Mouse (Mus musculus) thymus, adult 18-20 months (tissue): ENCODE data around the gene Bcl2l13.
"Not testable (repeated sequence)": the region's sequence is repeated elsewhere in the genome, so short reads cannot be mapped to it uniquely, and the experiment has no call there.

ENCODE experiments used
- DNase-seq, 2 experiments: peaks; one replicate each; pipeline ENCODE4 v3.0.0; 2022; ENCODE audit warnings: mixed read lengths in 2 of 2

Bcl2l13 gene

DNA sequence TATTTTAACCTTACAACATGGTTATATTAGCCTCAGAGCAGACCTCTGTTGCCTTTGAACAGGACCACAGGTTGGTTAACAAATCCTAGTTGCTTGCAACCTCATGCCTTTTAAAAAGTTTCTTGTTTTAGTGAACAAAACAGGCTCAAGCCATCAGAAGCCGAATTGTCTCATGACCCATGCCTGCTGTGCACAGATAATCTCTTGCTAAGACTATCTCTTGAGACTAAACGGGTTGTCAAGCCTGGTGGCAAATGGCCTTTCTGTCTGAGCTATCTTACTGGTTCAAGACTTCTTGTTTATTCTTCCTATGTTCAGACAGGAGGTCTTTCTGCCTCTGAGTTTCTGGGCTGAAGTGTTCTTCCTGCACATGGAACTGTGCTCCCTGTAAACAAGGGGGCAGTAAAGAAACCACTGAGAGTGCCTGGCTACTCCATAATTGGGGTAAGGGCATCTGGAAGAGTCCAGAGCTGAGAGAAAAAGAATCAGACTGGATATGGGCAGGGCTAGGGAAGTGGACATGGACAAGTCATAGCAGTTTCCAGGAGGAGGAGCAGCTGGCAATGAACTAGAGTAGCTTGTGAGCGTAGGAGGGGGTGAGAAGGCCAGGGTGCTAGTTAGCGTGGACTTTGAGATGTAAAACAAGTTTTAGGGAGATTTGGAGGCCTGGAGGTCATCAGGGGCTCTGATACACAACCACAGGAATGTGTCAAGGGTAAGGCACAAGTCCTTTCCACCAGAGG lies 5.0 kb upstream of the Bcl2l13 start:
- no peak for DNase-seq

DNA sequence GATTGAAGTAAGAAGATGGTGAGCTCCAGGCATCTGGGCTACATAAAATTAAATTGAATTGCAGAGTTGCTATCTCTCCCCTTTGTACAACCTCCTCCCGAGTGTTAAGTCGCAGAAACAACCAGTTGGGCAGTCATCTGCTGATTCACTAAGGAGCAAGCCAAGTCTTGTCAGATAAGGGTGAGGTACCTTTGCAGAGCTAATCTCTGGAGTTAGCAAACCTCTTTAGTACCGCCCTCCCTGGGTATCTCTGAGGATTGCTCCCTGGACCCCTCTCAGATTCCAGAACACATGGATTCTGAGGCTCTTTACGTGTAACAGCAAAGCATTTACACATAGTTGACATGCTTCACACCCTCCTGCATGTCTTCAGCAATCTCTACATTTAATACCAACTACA lies 3.9 kb upstream of the Bcl2l13 start:
- no peak for DNase-seq

DNA sequence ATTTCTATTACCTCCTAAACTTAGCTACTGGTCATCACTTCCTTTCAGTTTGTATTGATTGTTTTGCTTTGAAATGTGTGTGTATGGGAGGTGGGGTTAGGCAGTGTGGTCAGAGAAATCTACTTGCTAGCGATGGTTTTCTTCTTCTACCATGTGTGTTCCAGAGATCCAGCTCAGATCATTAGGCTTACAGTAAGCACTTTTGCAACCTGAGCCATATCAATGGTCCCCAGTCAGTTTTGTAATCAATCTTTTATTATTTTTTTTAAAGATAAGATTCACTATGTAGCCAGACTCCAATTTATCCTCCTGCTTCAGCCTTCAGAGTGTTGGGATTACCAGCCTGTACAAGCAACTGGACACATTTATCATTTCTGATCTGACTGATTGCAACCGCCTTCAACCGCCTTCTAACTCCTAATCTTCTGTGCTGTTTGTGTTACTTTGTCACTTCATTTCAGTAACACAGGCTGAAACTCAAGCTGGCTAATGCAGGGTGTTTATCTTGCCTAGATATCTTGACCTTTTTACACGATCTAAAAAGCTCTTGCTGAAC lies 1.2 kb upstream of the Bcl2l13 start:
- no peak for DNase-seq

DNA sequence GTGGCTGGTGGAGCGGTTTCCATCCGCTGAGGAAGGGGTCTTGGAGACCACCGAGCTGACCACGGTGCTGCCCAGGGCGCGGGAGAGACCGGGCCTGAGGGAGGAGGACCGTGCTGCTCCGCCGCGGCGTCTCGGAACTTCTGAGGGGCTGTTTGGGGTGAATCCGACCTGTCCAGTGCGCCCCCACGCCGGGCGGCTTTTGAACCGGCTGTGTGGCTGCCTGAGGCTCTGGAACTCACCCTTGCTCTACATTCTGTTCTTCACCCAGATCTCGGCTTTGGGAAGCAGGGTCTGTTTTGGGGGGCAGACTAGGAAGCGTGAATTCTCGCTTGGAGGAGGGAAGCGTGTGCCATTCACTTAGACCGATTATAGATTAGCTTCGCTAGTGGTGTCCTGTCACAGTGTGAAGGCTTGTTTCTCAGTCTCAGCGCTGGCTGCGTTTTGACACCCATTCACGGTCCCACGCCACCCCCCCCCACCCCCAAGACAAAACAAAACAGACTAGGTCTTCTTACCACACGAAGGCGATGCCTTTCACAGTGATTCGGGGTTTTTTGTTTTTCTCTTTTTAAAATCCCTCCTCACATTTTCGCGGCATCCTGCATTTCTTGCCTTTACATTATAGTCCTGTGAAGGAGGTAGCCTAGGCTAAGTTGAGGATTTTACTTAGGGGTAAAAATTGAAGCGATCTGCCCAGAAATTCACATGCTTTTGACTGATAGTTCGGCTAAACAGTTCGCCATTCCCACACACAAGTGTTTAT lies 558 bp downstream of the Bcl2l13 start:
- DNase-seq = no peak

DNA sequence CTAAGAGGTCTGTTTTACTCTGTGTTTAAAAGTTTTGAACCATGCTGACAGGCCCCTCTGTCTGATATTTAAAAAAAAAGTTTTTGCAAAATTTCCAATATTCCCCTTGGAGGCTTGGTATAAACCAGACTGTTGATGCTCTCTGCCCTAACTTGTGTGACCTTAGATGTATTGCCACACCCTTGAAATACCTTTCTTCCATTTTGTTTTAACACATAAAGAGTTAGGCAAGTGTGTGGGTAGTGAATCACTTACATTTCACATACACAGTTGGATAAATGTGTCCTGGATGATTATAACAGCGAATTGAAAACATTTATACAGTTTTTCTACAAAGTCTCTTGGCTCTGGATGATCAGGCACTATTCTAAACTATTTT lies 1.1 kb downstream of the Bcl2l13 start:
- no peak for DNase-seq

GRCm38 (mm10) chr6:120840258-120840657 lies 4.2 kb downstream of the Bcl2l13 start:
- no peak for DNase-seq

GRCm38 (mm10) chr6:120841754-120842153 lies 5.7 kb downstream of the Bcl2l13 start:
- DNase-seq = no peak

DNA sequence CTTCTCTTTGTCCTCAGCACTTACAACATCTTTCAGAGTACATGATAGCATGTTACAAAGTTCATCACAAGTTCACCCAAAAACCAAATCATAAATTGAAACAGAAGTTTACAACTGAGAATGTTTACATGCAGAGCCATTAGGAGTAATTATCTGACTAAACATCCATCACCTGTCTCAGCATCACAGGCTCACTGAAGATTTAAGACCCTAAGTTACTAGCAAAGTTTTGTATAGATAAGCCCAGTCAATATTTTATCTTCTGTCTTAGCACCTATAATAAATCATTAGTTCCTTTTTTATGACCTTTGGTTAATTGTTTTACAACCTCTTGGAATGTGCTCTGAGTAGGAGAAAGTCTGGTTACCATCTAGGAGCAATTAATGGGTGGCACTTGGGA lies 14.7 kb downstream of the Bcl2l13 start:
- DNase-seq = not testable (repeated sequence)

- no peak for DNase-seq
These were observed 18.4 kb downstream of the Bcl2l13 start for GRCm38 (mm10) chr6:120854413-120854812.

GRCm38 (mm10) chr6:120858217-120858711 lies 22.3 kb downstream of the Bcl2l13 start:
- DNase-seq = no peak

GRCm38 (mm10) chr6:120860079-120860478 lies 24.1 kb downstream of the Bcl2l13 start:
- no peak for DNase-seq

GRCm38 (mm10) chr6:120866051-120866814 lies 30.2 kb downstream of the Bcl2l13 start:
- no peak for DNase-seq

- no peak for DNase-seq
These were observed 32.8 kb downstream of the Bcl2l13 start for GRCm38 (mm10) chr6:120868824-120869223.

DNA sequence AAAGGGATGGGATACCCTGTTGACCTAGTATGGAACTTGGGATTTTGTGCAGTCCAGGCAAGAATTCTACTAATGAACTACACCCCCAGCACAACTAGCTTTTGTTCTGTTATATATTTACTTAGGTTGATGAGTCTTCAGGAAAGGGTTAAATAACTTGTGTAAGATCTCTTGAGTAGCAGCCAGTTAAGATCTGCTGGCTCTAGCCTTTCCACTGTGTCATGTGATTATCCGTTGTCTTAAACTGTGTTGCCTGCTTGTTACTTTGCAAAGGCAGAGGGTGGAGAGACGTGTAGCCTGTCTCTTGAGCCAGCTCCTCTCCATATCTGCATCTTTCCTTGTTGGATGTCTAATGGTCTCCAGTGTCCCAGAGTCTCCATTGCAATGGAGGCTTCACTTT lies 35.3 kb downstream of the Bcl2l13 start:
- no peak for DNase-seq

GRCm38 (mm10) chr6:120873874-120874273 lies 37.9 kb downstream of the Bcl2l13 start:
- DNase-seq = no peak

DNA sequence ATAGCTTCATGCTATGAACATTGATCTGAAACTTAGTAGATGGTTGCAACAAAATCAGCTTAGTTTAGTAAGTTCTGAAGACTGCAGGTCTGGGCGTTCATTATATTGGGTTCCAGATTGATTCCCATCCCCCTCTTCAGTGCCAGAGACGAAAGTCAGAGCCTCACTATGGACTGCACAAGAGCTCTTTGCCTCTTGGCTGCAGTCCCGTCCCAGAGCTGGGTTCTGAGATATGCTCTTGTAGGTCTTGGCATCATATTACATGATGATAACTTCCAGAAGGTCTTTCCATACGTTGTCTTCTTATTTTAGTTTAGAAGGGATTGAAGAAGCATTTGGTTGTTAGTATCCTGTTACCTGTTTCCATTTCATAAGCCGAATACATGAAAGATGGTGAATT lies 43.0 kb downstream of the Bcl2l13 start:
- DNase-seq = no peak

DNA sequence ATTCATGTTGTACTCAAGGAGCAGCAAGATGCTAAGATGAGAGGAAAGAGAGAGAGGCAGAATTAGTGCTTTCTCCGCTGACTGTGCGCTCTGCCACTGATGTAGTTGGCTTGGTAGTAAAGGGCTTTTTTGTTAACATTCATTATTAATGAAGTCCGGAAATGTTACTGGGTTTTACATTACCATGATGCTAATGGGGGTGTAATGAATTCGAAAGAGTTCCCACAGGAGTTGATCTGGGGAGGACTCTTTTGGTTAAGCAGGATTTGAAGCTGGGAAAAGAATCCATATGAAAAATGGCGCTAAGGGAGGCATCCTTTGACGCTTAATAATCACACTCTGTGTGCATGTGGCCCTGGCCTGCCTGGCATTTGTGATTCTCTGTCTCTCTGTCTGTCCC lies 48.4 kb downstream of the Bcl2l13 start:
- DNase-seq = no peak

DNA sequence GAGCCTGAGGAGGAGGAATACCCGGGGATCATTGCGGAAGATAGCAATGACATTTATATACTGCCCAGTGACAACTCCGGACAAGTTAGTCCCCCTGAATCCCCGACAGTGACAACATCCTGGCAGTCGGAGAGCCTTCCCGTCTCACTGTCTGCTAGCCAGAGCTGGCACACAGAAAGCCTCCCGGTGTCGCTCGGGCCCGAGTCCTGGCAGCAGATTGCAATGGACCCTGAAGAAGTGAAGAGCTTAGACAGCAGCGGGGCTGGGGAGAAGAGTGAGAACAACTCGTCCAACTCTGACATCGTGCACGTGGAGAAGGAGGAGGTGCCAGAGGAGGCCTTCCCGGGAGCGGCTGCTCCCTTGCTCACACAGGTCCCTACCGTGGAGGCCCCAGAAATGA lies 50.7 kb downstream of the Bcl2l13 start:
- DNase-seq = no peak

DNA sequence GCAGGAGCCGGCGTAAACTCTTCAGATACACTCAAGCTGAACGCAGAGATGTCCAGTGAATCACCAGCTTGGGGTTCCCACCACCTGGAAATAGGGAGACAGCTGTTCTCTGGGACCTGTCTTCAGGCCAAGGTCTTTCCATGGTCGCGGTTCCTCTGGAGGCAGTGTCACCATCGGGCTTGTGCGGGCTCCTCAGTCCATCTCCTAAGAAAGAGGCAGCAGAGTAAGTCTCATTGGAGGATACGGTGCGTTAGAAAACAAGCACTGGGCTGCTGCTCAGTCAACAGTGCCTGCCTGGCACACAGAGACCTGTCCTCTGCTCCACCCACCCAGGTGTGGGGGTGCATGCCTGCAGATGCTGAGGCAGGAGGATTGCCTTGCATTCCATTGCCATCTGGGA lies 58.1 kb downstream of the Bcl2l13 start:
- no peak for DNase-seq

DNA sequence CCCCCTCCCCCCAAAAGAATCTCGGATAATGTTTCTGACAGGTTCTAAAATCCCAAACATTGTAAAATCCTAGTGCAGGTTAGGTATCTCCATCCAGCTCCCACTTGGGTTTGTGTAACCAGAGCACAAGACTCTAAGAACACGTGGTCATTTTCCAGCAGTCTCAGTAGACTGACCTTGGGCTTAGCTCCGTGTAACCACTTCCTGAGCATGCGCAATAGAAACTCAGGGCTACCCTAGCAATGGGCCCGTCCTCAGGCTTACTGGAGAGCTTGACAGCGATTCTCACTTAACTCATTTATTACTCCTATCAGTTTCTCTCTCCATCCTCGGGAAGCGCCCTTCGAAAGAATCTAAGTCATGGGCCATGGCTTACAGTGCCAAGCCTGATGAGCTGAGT lies 58.5 kb downstream of the Bcl2l13 start:
- no peak for DNase-seq

DNA sequence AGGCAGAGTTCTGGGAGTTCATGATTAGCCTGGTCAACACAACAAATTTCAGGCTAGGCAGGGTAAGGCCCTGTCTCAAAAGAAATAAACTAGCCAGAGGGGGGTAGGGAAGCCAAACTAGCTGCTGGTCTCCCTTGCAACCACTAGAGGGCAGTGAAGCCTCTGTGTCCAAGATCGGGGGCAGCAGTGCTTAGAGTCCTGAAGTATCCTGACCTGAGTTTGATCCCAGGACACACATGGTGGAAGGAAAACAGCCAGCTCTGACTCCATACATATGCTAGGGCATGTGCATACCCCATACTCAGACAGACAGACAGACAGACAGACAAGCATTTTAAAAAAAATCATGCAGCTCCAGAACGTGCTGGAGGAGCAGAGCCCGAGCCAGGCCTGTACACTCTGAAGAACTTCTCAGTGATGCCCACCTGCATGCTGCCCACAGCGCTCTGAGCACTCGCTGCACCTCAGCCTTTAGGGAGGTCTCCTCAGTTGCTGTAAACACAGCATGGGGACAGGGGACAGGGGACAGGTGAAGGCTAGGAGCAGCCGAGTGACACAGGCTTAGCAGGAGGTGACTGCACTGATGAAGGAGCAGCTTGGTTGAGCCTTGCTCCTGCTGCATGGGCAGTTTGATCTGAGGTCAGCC lies 62.3 kb downstream of the Bcl2l13 start:
- no peak for DNase-seq

DNA sequence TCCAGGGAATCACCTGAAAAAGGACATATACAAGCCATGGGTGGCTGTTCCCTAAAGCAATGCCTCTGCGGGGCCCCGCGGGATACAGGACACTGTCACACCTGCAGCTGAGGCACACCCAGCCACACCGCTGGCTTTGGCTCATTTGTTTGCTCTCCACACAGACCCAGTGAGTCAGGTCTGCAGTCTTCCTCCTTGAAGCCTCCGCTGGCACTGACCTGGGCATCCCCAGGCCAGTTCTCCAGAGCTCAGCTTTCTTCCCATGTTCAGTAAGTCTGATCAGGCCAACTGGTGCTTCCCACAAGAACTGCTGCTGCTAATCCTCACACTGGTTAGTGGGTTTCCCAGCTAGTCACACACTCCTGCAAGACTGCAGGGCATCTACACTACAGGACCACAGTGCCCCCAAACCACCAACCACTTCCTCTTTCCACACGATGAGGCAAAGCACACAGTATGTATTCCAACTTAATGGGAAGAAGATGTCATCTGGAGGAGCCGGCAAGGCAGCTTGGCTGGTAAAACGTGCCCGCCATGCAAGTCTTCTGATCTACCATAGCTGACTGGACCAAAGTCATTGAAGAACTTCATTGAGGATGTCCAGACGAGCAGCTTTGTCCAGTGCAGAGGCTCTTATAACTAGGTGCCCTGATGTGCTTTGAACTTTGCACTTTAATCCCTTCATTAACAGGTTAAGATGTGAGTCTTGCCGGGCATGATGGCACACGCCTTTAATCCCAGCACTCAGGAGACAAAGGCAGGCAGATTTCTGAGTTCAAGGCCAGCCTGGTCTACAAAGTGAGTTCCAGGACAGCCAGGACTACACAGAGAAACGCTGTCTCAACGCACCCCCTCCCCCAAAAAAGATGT lies 66.0 kb downstream of the Bcl2l13 start:
- peak in 1 of 2 experiments; percentile 30 for DNase-seq
